Mouse (Mus musculus): ENCODE data around the gene Znrf3.

Znrf3 gene

DNA sequence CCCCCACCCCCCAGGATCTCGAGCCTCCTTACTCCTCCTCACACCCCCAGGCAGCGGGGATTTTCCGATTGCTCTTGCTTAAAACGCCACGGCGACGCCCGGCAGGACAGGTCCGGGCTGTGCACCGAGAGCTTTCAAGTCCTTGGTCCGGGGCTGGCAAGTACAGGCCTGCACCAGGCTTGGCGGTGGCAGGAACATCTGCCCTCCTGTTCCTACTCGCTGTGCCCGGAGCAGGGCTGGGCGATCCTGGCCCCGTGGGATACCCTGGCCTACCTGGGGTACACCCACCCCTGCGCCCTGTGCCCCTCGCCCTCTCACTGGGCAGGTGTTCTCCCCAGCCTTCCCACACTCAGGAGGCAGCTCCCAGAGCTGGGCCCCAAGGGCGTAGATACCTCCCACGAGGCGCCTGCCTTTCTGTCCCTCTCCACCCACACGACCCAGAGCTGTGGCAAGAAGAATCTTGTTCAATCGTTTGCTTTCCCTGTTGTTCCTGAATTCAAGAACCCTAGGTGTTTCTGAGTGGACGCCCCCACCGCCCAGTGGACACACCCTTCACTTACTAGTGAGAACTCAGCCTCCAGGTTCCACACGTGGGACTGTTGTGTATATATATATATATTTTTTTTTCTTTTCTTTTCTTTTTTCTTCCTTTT is 181.4 kb downstream of the Znrf3 start:
- DNase-seq = no peak

DNA sequence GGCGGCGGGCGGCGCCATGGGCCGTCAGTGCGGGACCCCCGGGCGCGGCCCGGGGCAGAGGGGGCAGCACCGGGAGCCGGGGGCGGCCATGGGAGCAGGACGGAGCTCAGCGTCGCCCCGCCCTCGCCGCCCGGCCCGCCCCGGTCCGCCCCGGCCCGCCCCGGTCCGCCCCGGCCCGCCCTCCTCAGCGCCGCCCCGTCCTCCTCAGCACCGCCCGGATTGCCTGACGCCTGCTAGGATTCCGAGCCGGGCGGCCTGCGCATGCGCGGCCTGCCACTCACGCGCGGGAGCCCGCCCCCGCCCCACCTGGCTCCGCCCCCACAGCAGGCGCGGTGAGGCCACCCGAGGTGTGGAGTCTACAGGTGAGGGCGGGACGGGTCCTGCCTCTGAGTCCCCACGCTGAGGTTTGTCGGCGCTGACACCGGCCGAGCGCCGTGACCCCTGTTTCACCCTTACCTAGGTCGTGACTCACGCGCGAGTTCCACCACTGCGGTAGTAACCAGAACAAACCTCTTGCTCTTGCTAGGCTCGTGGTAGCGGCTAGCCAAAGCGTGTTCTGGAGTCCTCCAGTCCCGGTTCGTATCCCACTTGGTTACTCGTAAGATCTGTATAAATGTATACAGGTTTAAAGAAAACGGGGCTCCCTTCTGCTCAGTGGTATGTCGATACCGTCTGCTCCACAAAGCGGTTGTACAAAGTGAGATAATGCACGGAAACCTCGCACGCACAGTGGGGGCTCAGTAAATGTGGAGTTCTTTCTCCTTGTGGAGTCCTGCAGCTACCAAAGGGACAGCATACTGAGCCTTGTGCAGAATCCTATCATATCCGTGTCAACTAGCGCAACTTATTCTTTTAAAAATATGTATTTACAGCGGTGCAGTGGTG is 182.9 kb downstream of the Znrf3 start, which contains the start of gene Kremen1:
Kremen1 (minus strand) TSS at position 51 of the 885 bp plus-strand sequence.
- DNase-seq = peak; percentile 90 to 91

GRCm38 (mm10) chr11:5260942-5261459 is 183.6 kb downstream of the Znrf3 start:
- DNase-seq = peak; percentile 52 to 56

- no peak for DNase-seq
Observed at GRCm38 (mm10) chr11:5259944-5260598, 184.6 kb downstream of the Znrf3 start.

DNA sequence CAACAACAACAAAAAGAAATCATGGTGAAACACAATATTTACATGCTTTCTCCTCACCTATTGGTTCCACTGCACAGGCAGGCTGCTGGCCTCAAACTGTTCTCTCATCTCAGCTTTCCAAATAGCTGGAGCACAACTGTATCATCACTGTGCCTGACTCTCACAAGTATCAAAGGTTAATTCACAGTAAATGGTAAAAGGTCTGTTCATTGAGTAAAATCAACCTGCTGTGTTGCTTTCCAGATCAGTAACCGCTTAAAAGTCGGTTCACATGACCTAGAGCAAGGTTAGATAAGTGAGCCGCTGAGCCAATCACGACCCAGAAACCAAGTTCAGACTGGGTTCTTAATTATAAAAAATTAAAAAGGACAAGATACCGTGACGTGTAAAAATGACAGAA is 186.6 kb downstream of the Znrf3 start:
- no peak for DNase-seq

GRCm38 (mm10) chr11:5257151-5257862 is 187.3 kb downstream of the Znrf3 start:
- no peak for DNase-seq

DNA sequence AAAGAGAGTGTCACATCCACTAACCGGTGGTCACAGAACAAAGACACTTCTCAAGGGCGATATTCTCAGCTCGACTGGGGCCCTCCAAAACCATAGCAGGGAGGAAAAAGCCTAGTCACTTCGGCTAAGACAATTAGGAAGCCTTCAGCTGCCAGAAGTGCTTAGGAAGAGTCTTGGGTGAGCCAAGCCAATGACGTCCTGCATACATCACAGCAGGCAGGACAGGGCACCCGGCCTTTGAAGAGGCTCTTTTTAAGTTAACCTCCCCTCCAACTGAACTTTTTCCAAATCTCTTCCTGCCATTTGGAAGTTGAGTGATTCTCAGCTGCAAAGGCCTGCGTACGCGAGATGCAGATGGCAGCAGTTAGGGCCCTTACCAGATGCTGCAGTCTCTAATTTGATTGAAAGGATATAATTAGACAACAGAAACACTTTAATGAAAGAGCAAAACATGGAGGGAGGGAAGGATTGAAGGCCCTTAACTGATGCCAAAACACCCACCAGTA is 189.1 kb downstream of the Znrf3 start:
- no peak for DNase-seq

- peak in 1 of 2 experiments; percentile 61 for DNase-seq
Observed at GRCm38 (mm10) chr11:5254016-5254415, 190.6 kb downstream of the Znrf3 start.

DNA sequence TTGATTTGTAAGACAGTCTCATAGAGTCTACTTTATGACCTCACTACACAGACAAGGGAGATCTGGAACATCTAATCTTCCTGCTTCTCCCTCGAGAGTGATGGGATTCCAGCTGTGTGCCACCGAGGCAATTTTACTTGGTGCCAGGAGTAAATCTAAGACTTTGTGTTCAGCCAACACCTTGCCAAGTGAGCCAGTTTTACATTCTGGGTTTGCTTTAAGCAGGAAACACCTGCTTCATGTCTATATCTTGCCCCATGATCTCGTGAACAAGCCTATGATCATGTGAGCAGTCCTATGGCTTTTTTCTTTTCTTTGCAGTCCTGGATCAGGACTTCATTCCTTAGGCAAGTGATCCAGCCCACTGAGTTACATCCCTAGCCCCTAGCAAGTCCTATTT is 191.1 kb downstream of the Znrf3 start:
- DNase-seq = peak in 1 of 2 experiments; percentile 65

GRCm38 (mm10) chr11:5252727-5253126 is 191.9 kb downstream of the Znrf3 start:
- no peak for DNase-seq

- DNase-seq = no peak
Observed at GRCm38 (mm10) chr11:5251112-5251511, 193.5 kb downstream of the Znrf3 start.

DNA sequence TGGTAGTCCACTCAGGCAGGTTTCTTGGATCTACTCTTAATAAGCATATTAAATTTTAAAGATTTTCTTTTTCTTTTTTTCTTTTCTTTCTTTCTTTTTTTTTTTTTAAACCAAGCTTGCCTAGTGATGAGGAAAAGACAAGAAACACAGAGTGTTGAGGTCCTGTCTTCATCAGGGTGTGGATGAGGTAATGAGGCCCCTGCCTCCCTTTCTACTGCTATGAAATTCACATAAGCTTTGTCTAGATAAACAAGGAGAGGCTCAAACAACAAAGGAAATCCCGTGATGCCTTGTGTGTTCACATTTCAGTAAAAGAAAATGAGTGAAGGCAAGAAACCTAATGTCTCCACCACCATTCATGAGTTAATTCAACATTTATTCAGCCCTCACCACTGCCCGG is 196.4 kb downstream of the Znrf3 start:
- no peak for DNase-seq

DNA sequence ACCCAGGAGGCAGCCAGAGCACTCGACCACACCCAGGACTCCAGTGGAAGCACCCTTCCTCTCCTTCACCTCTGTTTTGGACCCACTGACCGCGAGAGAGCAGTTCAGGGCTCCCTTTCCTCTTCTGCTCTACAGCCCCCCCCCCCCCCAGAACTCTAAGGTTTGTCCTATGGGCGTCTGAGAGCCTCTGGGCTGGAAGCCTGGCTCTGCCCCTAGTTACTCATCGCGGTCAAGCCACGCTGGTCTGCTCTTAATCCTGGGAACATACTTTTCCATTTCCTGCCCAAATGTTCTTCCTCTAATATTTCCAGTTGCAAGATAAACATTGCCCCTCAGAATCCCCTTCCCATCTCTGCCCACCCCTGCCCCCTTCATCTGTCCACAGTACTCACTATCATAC is 199.2 kb downstream of the Znrf3 start:
- no peak for DNase-seq

GRCm38 (mm10) chr11:5244749-5245130 is 199.9 kb downstream of the Znrf3 start:
- no peak for DNase-seq

- no peak for DNase-seq
Observed at GRCm38 (mm10) chr11:5243812-5244748, 200.6 kb downstream of the Znrf3 start.

DNA sequence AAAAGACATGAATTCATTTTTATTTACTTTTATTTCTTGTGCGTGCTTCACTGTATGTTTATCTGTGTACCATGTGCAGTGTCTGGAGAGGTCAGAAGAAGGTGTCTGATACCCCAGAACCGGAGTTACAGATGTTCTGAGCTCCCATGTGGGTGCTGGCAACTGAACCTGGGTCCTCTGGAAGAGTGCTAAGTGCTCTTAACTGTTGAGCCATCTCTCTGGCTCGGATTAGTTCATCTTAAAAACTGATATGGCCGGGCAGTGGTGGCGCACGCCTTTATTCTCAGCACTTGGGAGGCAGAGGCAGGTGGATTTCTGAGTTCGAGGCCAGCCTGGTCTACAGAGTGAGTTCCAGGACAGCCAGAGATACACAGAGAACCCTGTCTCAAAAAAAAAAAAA is 201.4 kb downstream of the Znrf3 start:
- DNase-seq = no peak

DNA sequence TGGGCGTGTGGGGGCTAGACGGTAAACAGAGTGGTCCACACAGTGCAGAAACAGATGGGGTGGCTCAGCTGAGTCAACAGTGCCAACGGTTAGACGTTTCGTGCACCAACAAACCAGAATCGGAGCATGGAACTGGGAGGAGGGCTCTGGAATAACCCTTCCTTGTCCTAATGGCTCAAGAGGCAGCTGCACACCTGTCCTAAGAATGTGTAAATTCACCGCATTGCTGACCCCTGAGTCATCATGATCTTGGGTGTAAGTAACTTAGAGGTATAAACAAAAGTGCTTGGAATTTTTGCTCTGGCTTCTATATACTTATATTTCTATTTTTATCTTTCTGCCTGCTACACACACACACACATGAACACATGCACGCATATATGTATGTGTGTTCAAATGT is 202.5 kb downstream of the Znrf3 start:
- DNase-seq = no peak

GRCm38 (mm10) chr11:5239706-5240690 is 204.6 kb downstream of the Znrf3 start:
- DNase-seq = no peak
